Mouse (Mus musculus): Measurements from ENCODE around the gene St5. TPM values are rescaled to one million over a fixed set of nuclear protein-coding genes. Genes with fewer than 3 reads are reported as not detected.

St5 gene
- polyA plus RNA-seq, 1 experiment from 2014 or later: 58.9 TPM

DNA sequence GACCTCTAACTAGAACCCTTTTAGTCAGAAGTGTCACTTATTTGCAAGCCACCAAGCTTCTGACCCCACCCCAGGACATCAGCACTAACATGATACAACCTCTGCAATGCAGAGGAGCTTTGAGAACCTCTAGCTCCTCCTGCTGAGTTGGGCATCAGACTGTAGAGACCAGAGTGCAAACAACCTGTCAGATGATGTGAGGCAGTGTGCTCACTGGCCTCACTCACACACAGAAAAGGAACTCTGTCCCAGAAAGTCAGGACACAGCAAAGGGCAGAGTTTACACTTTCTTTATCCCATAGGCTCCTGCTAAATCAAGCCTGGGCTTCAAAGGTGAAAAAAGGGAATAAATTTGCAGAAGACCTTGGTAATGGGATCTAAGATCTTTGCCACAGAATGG is 137.1 kb downstream of the St5 start:
- ATAC-seq: no peak

DNA sequence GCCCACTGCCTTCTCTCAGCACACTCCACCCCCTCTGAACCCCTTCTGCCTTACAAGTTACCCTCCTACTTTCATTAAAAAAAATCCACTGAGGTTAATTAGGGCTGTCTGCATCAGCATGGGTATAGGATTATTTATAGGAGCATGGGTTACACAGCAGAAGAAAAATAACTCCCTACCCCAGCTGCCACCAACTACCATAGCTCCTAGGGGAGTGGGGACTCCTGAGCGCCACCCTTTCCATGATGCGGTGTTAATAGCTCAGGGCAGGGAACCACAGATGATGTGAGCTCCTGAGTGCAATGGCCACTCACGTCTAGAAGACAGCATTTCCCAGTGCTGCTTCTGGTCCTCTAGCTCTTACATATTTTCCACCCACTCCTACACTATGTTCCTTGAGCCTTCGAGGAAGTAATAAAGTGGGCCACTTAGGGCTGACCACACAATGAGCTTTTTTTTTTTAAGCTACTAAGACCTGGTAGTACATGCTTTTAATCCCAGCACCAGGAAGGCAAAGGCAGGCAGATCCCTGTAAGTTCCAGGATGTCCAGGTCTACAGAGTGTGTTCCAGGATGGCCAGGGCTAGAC is 139.5 kb downstream of the St5 start:
- H3K4me2 ChIP-seq (replicated peaks; ENCODE audit: low read depth, low read length): no peak overlapping the region
- peak overlapping the region; percentile 79 for H3K27ac ChIP-seq (ENCODE audit: low read length)
- DNase-seq (ENCODE audit: low spot score): peak; percentile 84
- H3K27me3 ChIP-seq (replicated peaks; ENCODE audit: insufficient read depth, low read length): no peaks in the 10 kb centered on the region
- WGBS: 43% methylated on average over 4 of the region's 4 CpGs
- no peaks in the 10 kb centered on the region for H3K9me3 ChIP-seq (ENCODE audit: low read length)
- peaks cover 52% of the 10 kb centered on the region for H3K4me1 ChIP-seq (ENCODE audit: insufficient read depth, low read depth, low read length)
- no peak overlapping the region for H3K4me3 ChIP-seq (ENCODE audit: low read depth, low read length)
- ATAC-seq: peak; percentile 37
- TF ChIP-seq EP300 (IDR thresholded peaks at IDR 0.05) (peak; percentile 74), CTCF (IDR thresholded peaks at IDR 0.05) (no peak)
- H3K9ac ChIP-seq (replicated peaks; ENCODE audit: low read depth): no peak overlapping the region
- H3K36me3 ChIP-seq (ENCODE audit: insufficient read depth, low read length): no peaks in the 10 kb centered on the region; the same call in 1 of the 2 replicates

More for the DNA sequence above, 137.1 kb downstream of the St5 start:
- Histone ChIP-seq H3K4me1 (ENCODE audit: insufficient read depth, low read depth, low read length) (peaks cover 43% of the 10 kb centered on the region), H3K9me3 (ENCODE audit: low read length) (no peaks in the 10 kb centered on the region), H3K9ac (replicated peaks; ENCODE audit: low read depth) (no peak overlapping the region), H3K4me2 (replicated peaks; ENCODE audit: low read depth, low read length) (no peak overlapping the region), H3K27me3 (replicated peaks; ENCODE audit: insufficient read depth, low read length) (no peaks in the 10 kb centered on the region), H3K27ac (ENCODE audit: low read length) (peak overlapping the region; percentile 62; the same call in 1 of the 2 replicates), H3K4me3 (ENCODE audit: low read depth, low read length) (no peak overlapping the region), H3K36me3 (ENCODE audit: insufficient read depth, low read length) (no peaks in the 10 kb centered on the region; the same call in 1 of the 2 replicates)
- no peak for DNase-seq (ENCODE audit: low spot score)
- TF ChIP-seq EP300 (IDR thresholded peaks at IDR 0.05) (no peak), CTCF (IDR thresholded peaks at IDR 0.05) (no peak)

GRCm38 (mm10) chr7:109562676-109563075 is 140.7 kb downstream of the St5 start:
- ATAC-seq (no peak), DNase-seq (ENCODE audit: low spot score) (no peak)
- H3K4me2 ChIP-seq (replicated peaks; ENCODE audit: low read depth, low read length): peak overlapping the region; percentile 15; the same call in 1 of the 2 replicates
- H3K36me3 ChIP-seq (ENCODE audit: insufficient read depth, low read length): no peaks in the 10 kb centered on the region; the same call in 1 of the 2 replicates
- 23% methylated on average over 5 of the region's 5 CpGs for WGBS
- TF ChIP-seq EP300 (IDR thresholded peaks at IDR 0.05) (no peak), CTCF (IDR thresholded peaks at IDR 0.05) (no peak)
- no peaks in the 10 kb centered on the region for H3K9me3 ChIP-seq (ENCODE audit: low read length)
- H3K4me1 ChIP-seq (ENCODE audit: insufficient read depth, low read depth, low read length): peaks cover 43% of the 10 kb centered on the region
- H3K4me3 ChIP-seq (ENCODE audit: low read depth, low read length): no peak overlapping the region
- no peaks in the 10 kb centered on the region for H3K27me3 ChIP-seq (replicated peaks; ENCODE audit: insufficient read depth, low read length)
- no peak overlapping the region for H3K9ac ChIP-seq (replicated peaks; ENCODE audit: low read depth)
- H3K27ac ChIP-seq (ENCODE audit: low read length): peak overlapping the region; percentile 79

- Histone ChIP-seq H3K9ac (replicated peaks; ENCODE audit: low read depth) (no peak overlapping the region), H3K4me3 (ENCODE audit: low read depth, low read length) (no peak overlapping the region), H3K4me1 (ENCODE audit: insufficient read depth, low read depth, low read length) (peaks cover 40% of the 10 kb centered on the region), H3K27me3 (replicated peaks; ENCODE audit: insufficient read depth, low read length) (no peaks in the 10 kb centered on the region), H3K27ac (ENCODE audit: low read length) (peak overlapping the region; percentile 79), H3K9me3 (ENCODE audit: low read length) (no peaks in the 10 kb centered on the region), H3K36me3 (ENCODE audit: insufficient read depth, low read length) (no peaks in the 10 kb centered on the region; the same call in 1 of the 2 replicates), H3K4me2 (replicated peaks; ENCODE audit: low read depth, low read length) (peak overlapping the region; percentile 15)
- 14% methylated on average over 4 of the region's 4 CpGs for WGBS
- DNase-seq (ENCODE audit: low spot score) (peak; percentile 62), ATAC-seq (no peak; the same call in none of the 2 replicates)
- no peak for TF ChIP-seq CTCF (IDR thresholded peaks at IDR 0.05)
- no peak for TF ChIP-seq EP300 (IDR thresholded peaks at IDR 0.05)
Measured at GRCm38 (mm10) chr7:109562154-109562599, 141.2 kb downstream of the St5 start.

DNA sequence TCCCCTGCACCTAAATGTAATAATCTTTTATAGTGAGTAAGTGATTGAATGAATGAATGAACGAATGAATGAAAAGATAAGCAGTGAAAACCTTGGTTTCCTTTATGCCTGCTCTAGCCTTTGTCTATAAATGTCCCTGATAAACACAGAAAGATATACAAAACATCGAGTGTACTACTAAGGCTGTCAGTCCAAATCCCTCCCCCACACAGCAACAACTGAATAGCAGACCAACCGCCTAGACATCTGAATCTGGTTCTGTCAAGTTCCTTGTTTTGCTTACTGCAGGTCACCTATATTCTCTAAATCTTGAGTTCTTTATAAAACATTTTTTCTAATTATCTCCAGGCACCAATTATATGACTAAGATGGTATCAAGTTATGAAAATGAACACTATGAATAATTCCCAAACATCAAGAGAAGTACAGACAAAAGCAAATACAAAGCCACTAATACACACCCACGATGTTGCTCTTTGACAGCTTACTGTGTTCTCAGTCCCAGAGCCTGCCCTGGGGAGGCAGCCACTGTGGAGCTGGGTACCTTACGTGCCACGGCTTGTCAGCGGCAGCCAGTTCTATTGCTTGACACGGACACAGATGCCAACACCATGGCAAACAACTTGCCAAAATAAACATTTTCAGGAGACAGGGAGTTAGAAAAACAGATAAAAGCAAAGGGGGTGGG is 141.8 kb downstream of the St5 start:
- peaks cover 35% of the 10 kb centered on the region for H3K4me1 ChIP-seq (ENCODE audit: insufficient read depth, low read depth, low read length)
- H3K9me3 ChIP-seq (ENCODE audit: low read length): no peaks in the 10 kb centered on the region
- no peaks in the 10 kb centered on the region for H3K27me3 ChIP-seq (replicated peaks; ENCODE audit: insufficient read depth, low read length)
- DNase-seq (ENCODE audit: low spot score): peak; percentile 37
- TF ChIP-seq CTCF (IDR thresholded peaks at IDR 0.05) (no peak), EP300 (IDR thresholded peaks at IDR 0.05) (peak; percentile 92)
- H3K27ac ChIP-seq (ENCODE audit: low read length): peak overlapping the region; percentile 79
- H3K36me3 ChIP-seq (ENCODE audit: insufficient read depth, low read length): no peaks in the 10 kb centered on the region; the same call in 1 of the 2 replicates
- H3K4me2 ChIP-seq (replicated peaks; ENCODE audit: low read depth, low read length): peak overlapping the region; percentile 15
- 18% methylated on average over 8 of the region's 8 CpGs for WGBS
- no peak overlapping the region for H3K4me3 ChIP-seq (ENCODE audit: low read depth, low read length)
- peak; percentile 78 for ATAC-seq
- no peak overlapping the region for H3K9ac ChIP-seq (replicated peaks; ENCODE audit: low read depth)

DNA sequence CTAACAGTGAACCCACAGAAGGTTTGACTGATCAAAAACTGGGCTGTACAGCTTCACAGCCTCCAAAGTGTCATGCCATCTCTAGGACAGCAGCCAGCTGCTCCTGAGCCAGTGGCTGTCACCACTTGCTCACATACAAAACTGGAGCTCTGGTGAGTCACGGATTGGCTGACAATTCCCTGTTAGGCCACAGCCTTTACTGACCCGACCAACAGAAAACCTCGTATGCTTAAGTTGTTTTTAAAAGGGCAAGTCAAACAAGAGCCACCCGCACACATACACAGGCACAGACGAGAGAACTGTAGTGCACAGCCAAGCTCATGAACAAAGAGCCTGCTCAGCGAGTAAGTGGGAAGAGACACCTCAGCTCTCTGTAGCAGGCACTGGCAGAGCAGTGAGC is 143.9 kb downstream of the St5 start:
- Histone ChIP-seq H3K9ac (replicated peaks; ENCODE audit: low read depth) (no peak overlapping the region), H3K4me1 (ENCODE audit: insufficient read depth, low read depth, low read length) (peaks cover 30% of the 10 kb centered on the region), H3K36me3 (ENCODE audit: insufficient read depth, low read length) (no peaks in the 10 kb centered on the region), H3K27me3 (replicated peaks; ENCODE audit: insufficient read depth, low read length) (no peaks in the 10 kb centered on the region), H3K4me2 (replicated peaks; ENCODE audit: low read depth, low read length) (no peak overlapping the region), H3K9me3 (ENCODE audit: low read length) (no peaks in the 10 kb centered on the region), H3K27ac (ENCODE audit: low read length) (peak overlapping the region; percentile 58), H3K4me3 (ENCODE audit: low read depth, low read length) (no peak overlapping the region)
- peak; percentile 72 for ATAC-seq
- WGBS: 14% methylated on average over 6 of the region's 6 CpGs
- DNase-seq (ENCODE audit: low spot score): peak; percentile 88
- TF ChIP-seq CTCF (IDR thresholded peaks at IDR 0.05) (no peak), EP300 (IDR thresholded peaks at IDR 0.05) (peak; percentile 63)
